Mouse (Mus musculus) forebrain, postnatal 0 days (tissue): ENCODE results near the gene Klhdc10. TPM values are rescaled to one million over a fixed set of nuclear protein-coding genes. Genes with fewer than 3 reads are reported as not detected.
A peak's percentile ranks its signal among the peaks of the same experiment; 100 is the strongest.

Experiments used
- ATAC-seq: fragments of 200-750 bp; cut with Nextera tagmentation; 2 replicates; pipeline ENCODE4 v1.8.0; 2017; ENCODE audit warnings: mild to moderate bottlenecking, moderate library complexity
- DNase-seq: peaks from one replicate; pipeline ENCODE4 v3.0.0-alpha.2; 2015
- H3K27ac ChIP-seq: fragments of 300-500 bp; sonication (generic); 2 replicates; pipeline ENCODE4 v1.5.1; 2014; ENCODE audit warnings: low read depth, mild to moderate bottlenecking, antibody characterized with exemption, low read length, moderate library complexity, mixed read lengths
- H3K27me3 ChIP-seq: fragments of 300-500 bp; sonication (generic); 2 replicates; pipeline ENCODE4 v1.6.1; 2014; ENCODE audit warnings: mild to moderate bottlenecking, low read length, mixed read lengths; ENCODE audit not compliant: insufficient read depth
- H3K36me3 ChIP-seq: fragments of 300-500 bp; sonication (generic); 2 replicates; pipeline ENCODE4 v1.6.1; 2014; ENCODE audit warnings: mild to moderate bottlenecking, moderate library complexity; ENCODE audit not compliant: insufficient read depth
- H3K4me1 ChIP-seq: fragments of 300-500 bp; sonication (generic); 2 replicates; pipeline ENCODE4 v1.6.1; 2014; ENCODE audit warnings: antibody characterized with exemption; ENCODE audit not compliant: insufficient read depth
- H3K4me2 ChIP-seq: fragments of 300-500 bp; sonication (generic); 2 replicates; pipeline ENCODE4 v1.6.1; 2014; ENCODE audit warnings: low read depth, mild to moderate bottlenecking, moderate library complexity
- H3K4me3 ChIP-seq: fragments of 300-500 bp; sonication (generic); 2 replicates; pipeline ENCODE4 v1.5.1; 2014; ENCODE audit warnings: low read depth, low read length, mixed read lengths
- H3K9ac ChIP-seq: fragments of 300-500 bp; sonication (generic); 2 replicates; pipeline ENCODE4 v1.6.1; 2014; ENCODE audit warnings: mild to moderate bottlenecking
- H3K9me3 ChIP-seq: fragments of 300-500 bp; sonication (generic); 2 replicates; pipeline ENCODE4 v1.6.1; 2016; ENCODE audit warnings: low read length
- CTCF ChIP-seq: sonication (generic); IDR thresholded peaks from 2 replicates; pipeline ENCODE4 v1.5.1; 2016; ENCODE audit warnings: antibody characterized with exemption, control low read depth, low read depth
- WGBS: fragments of 180-500 bp; shearing (Covaris S2); extraction: QIAGEN DNeasy Blood & Tissue Kit; methylation state at CpG from one replicate; pipeline ENCODE4 v1.1.7; 2014; 5-methylcytosine and 5-hydroxymethylcytosine counted together
- polyA plus RNA-seq: library from polyadenylated mRNA; unstranded; fragments of >200 nt; fragmentation: Nextera tagmentation; extraction: Ambion mirVana; gene quantifications from 2 replicates; pipeline ENCODE4 v1.2.1, GENCODE M21; 2015
- total RNA-seq: library from RNA; depleted of rRNA; stranded (reverse); fragments of >200 nt; gene quantifications from 2 replicates; pipeline ENCODE4 v1.2.3, GENCODE M21; 2014

The Klhdc10 gene
- total and polyA plus RNA-seq, 2 experiments from 2014 or later: 24.3 to 160 TPM

GRCm38 (mm10) chr6:30468058-30468457 lies 66.4 kb downstream of the Klhdc10 start:
- Histone ChIP-seq H3K4me1 (no peaks in the 10 kb centered on the region), H3K4me2 (no peak overlapping the region), H3K9ac (no peak overlapping the region), H3K36me3 (no peaks in the 10 kb centered on the region), H3K27me3 (no peaks in the 10 kb centered on the region), H3K4me3 (no peak overlapping the region), H3K27ac (no peak overlapping the region), H3K9me3 (no peaks in the 10 kb centered on the region)
- WGBS: 66% methylated on average over 1 of the region's 1 CpGs
- no peak for TF ChIP-seq CTCF
- ATAC-seq: no peak
- DNase-seq: no peak

GRCm38 (mm10) chr6:30468684-30469083 lies 67.0 kb downstream of the Klhdc10 start:
- H3K36me3 ChIP-seq: no peaks in the 10 kb centered on the region
- H3K4me1 ChIP-seq: no peaks in the 10 kb centered on the region
- ATAC-seq: no peak
- H3K4me3 ChIP-seq: no peak overlapping the region
- peak; percentile 59 for DNase-seq
- peak; percentile 68 for TF ChIP-seq CTCF
- H3K27me3 ChIP-seq: no peaks in the 10 kb centered on the region
- H3K9me3 ChIP-seq: no peaks in the 10 kb centered on the region
- no peak overlapping the region for H3K9ac ChIP-seq
- WGBS: 62% methylated on average over 12 of the region's 12 CpGs
- no peak overlapping the region for H3K4me2 ChIP-seq
- no peak overlapping the region for H3K27ac ChIP-seq

GRCm38 (mm10) chr6:30469370-30469769 lies 67.7 kb downstream of the Klhdc10 start:
- Histone ChIP-seq H3K27me3 (no peaks in the 10 kb centered on the region), H3K36me3 (no peaks in the 10 kb centered on the region), H3K27ac (no peak overlapping the region), H3K4me2 (no peak overlapping the region), H3K4me1 (no peaks in the 10 kb centered on the region), H3K4me3 (no peak overlapping the region), H3K9ac (no peak overlapping the region), H3K9me3 (no peaks in the 10 kb centered on the region)
- 51% methylated on average over 12 of the region's 12 CpGs for WGBS
- TF ChIP-seq CTCF: no peak
- ATAC-seq: peak; percentile 80
- DNase-seq: peak; percentile 46

GRCm38 (mm10) chr6:30471706-30472105 lies 70.0 kb downstream of the Klhdc10 start:
- TF ChIP-seq CTCF: no peak
- no peaks in the 10 kb centered on the region for H3K36me3 ChIP-seq
- ATAC-seq (no peak), DNase-seq (no peak)
- no peaks in the 10 kb centered on the region for H3K27me3 ChIP-seq
- 77% methylated on average over 3 of the region's 3 CpGs for WGBS
- H3K9me3 ChIP-seq: no peaks in the 10 kb centered on the region
- H3K9ac ChIP-seq: no peak overlapping the region
- H3K27ac ChIP-seq: no peak overlapping the region
- H3K4me1 ChIP-seq: no peaks in the 10 kb centered on the region
- no peak overlapping the region for H3K4me2 ChIP-seq
- H3K4me3 ChIP-seq: no peak overlapping the region

DNA sequence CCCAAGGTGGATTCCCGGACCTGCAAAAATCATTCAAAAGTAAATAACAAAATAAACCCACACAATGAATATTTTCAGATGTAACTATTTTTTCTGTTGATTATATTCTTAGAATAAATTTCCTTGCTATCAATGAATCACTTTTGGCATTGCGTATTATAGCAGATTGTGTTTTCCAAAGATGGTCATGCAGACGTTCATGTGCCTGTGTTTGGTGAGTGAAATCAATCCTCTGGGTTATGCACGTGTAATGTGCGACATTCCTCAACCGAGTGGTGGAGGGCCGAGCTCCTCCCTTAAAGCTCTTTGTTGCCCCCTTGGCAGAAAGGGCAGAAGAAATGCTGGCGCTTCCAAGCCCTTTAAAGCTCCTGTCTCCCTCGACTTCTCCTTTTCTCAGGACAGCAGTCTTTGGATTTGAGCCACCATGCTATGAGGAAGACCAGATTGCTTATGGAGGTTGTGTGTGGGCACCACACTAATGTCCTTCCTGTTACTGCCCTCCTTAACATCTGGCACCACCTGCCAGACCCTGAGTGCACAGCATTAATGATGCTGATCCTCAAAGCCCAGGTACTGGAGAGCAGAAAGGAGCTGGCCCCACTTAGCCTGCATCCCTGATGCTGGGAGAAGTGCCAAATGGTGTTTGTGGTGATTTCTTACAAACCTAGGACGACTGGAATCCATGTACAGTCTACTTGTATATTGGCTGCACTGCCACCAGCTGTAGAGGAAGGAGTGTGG lies 74.5 kb downstream of the Klhdc10 start:
- Histone ChIP-seq H3K4me2 (no peak overlapping the region), H3K4me3 (no peak overlapping the region), H3K4me1 (no peaks in the 10 kb centered on the region), H3K9ac (no peak overlapping the region), H3K36me3 (peaks cover 15% of the 10 kb centered on the region; the same call in 1 of the 2 replicates), H3K27ac (no peak overlapping the region; the same call in 1 of the 2 replicates), H3K9me3 (no peaks in the 10 kb centered on the region), H3K27me3 (no peaks in the 10 kb centered on the region)
- WGBS: 60% methylated on average over 10 of the region's 10 CpGs
- no peak for ATAC-seq
- DNase-seq: no peak
- TF ChIP-seq CTCF: no peak

GRCm38 (mm10) chr6:30477210-30477714 lies 75.6 kb downstream of the Klhdc10 start:
- Histone ChIP-seq H3K4me1 (no peaks in the 10 kb centered on the region), H3K27me3 (no peaks in the 10 kb centered on the region), H3K9ac (no peak overlapping the region), H3K27ac (no peak overlapping the region), H3K9me3 (no peaks in the 10 kb centered on the region), H3K4me2 (no peak overlapping the region), H3K36me3 (peaks cover 18% of the 10 kb centered on the region; the same call in 1 of the 2 replicates), H3K4me3 (no peak overlapping the region)
- peak; percentile 78 for ATAC-seq
- no peak for DNase-seq
- 76% methylated on average over 8 of the region's 8 CpGs for WGBS
- no peak for TF ChIP-seq CTCF

DNA sequence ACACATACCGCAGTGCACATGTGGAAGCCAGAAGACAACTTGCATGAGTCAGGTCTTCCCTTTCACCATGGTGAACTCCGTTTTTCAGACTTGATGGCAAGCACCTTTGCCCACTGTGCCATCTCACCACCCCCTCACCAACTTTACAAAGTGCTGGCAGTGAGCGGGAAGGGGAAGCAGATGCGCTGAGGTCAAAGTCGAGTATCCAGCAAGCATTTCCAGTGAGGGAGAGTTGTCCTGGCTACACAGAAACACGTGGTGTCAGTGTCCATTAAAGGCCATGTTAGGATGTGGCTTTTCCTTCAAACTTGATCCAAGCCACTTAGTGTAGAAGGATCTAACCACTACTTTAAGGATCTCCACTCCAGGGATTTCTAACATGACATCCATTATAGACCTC lies 76.1 kb downstream of the Klhdc10 start:
- H3K27ac ChIP-seq: no peak overlapping the region
- TF ChIP-seq CTCF: no peak
- H3K36me3 ChIP-seq: peaks cover 18% of the 10 kb centered on the region; the same call in 1 of the 2 replicates
- H3K27me3 ChIP-seq: no peaks in the 10 kb centered on the region
- no peaks in the 10 kb centered on the region for H3K9me3 ChIP-seq
- no peak for ATAC-seq
- no peaks in the 10 kb centered on the region for H3K4me1 ChIP-seq
- 89% methylated on average over 6 of the region's 6 CpGs for WGBS
- no peak overlapping the region for H3K4me2 ChIP-seq
- H3K9ac ChIP-seq: no peak overlapping the region
- DNase-seq: no peak
- no peak overlapping the region for H3K4me3 ChIP-seq
